Mouse (Mus musculus) heart, embryonic 16.5 days (tissue): ENCODE results near the gene Dcaf10. TPM values are rescaled to one million over a fixed set of nuclear protein-coding genes. Genes with fewer than 3 reads are reported as not detected.

ENCODE experiments used
- ATAC-seq: fragments of 200-750 bp; cut with Nextera tagmentation; replicated peaks from 2 replicates; pipeline ENCODE4 v1.8.0; 2017; ENCODE audit warnings: moderate number of reproducible peaks; ENCODE audit not compliant: insufficient read depth, low FRiP score; ENCODE audit errors: extremely low read depth
- H3K27ac ChIP-seq: fragments of 300-500 bp; sonication (generic); 2 replicates; pipeline ENCODE4 v1.5.1; 2014; ENCODE audit warnings: mild to moderate bottlenecking, low read length, control low read depth, moderate library complexity
- H3K27me3 ChIP-seq: fragments of 300-500 bp; sonication (generic); 2 replicates; pipeline ENCODE4 v1.6.1; 2014; ENCODE audit warnings: low read length, mixed read lengths; ENCODE audit not compliant: control insufficient read depth, insufficient read depth
- H3K36me3 ChIP-seq: fragments of 300-500 bp; sonication (generic); 2 replicates; pipeline ENCODE4 v1.6.1; 2014; ENCODE audit not compliant: control insufficient read depth, insufficient read depth
- H3K4me1 ChIP-seq: fragments of 300-500 bp; sonication (generic); 2 replicates; pipeline ENCODE4 v1.6.1; 2014; ENCODE audit warnings: low read length, mixed read lengths; ENCODE audit not compliant: control insufficient read depth, insufficient read depth
- H3K4me2 ChIP-seq: fragments of 300-500 bp; sonication (generic); 2 replicates; pipeline ENCODE4 v1.6.1; 2014; ENCODE audit warnings: low read depth, mild to moderate bottlenecking, control low read depth, low read length
- H3K4me3 ChIP-seq: fragments of 300-500 bp; sonication (generic); 2 replicates; pipeline ENCODE4 v1.5.1; 2014; ENCODE audit warnings: mild to moderate bottlenecking, control low read depth, low read length
- H3K9ac ChIP-seq: fragments of 300-500 bp; sonication (generic); 2 replicates; pipeline ENCODE4 v1.6.1; 2014; ENCODE audit warnings: low read length, control low read depth
- H3K9me3 ChIP-seq: fragments of 300-500 bp; sonication (generic); replicated peaks from 2 replicates; pipeline ENCODE4 v1.6.1; 2016; ENCODE audit warnings: low read length; ENCODE audit not compliant: control insufficient read depth
- WGBS: fragments of 180-500 bp; shearing (Covaris S2); extraction: QIAGEN DNeasy Blood & Tissue Kit; methylation state at CpG from one replicate; pipeline ENCODE4 v1.1.7; 2014; 5-methylcytosine and 5-hydroxymethylcytosine counted together
- polyA plus RNA-seq: library from polyadenylated mRNA; unstranded; fragments of >200 nt; fragmentation: Nextera tagmentation; extraction: Ambion mirVana; gene quantifications from 2 replicates; pipeline ENCODE4 v1.2.1, GENCODE M21; 2015

Dcaf10 gene
- polyA plus RNA-seq, 1 experiment from 2014 or later: 6.7 TPM

- Histone ChIP-seq H3K4me1 (peaks cover 30% of the 10 kb centered on the region), H3K36me3 (peaks cover 2% of the 10 kb centered on the region; the same call in 1 of the 2 replicates), H3K27me3 (no peaks in the 10 kb centered on the region), H3K9ac (peak overlapping the region; percentile 97), H3K4me2 (peak overlapping the region; percentile 81), H3K9me3 (no peaks in the 10 kb centered on the region), H3K27ac (peak overlapping the region; percentile 93), H3K4me3 (peak overlapping the region; percentile 93)
- ATAC-seq: no peak
- 6% methylated on average over 10 of the region's 10 CpGs for WGBS
These were observed 67.4 kb downstream of the Dcaf10 start for GRCm38 (mm10) chr4:45409270-45409669.

DNA sequence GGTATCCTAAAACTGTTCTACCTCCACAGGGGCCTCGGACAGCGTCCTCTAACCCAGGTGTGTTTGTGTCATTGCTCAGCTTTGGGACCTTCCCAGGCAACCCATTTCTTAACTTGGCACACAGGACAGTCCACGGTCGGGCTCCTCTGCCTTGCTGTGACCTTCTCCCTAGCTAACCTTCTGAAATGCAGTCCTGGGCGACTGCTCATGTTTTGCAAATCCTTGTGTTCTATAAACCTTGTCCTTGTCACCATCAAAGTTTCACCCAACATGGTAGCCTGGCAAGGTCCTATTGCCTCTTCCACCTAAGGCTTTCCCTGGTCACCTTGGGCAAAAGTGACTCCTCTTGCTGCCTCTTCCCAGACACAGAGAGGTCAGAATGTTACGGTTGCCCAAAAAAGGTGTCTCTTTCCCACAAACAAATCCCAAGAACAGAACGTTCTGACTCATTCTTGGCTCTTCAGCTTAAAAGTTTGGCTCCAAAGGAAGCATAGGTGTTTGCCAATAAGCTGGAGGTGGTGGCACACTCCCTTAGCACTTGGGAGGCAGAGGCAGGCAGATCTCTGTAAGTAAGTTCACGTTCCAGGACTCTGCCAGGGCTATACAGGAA is 69.4 kb downstream of the Dcaf10 start:
- no peak for ATAC-seq
- H3K4me2 ChIP-seq: no peak overlapping the region
- H3K36me3 ChIP-seq: no peaks in the 10 kb centered on the region
- no peak overlapping the region for H3K27ac ChIP-seq
- no peak overlapping the region for H3K9ac ChIP-seq
- peaks cover 25% of the 10 kb centered on the region for H3K4me1 ChIP-seq
- no peaks in the 10 kb centered on the region for H3K27me3 ChIP-seq
- no peak overlapping the region for H3K4me3 ChIP-seq
- no peaks in the 10 kb centered on the region for H3K9me3 ChIP-seq
- 87% methylated on average over 8 of the region's 8 CpGs for WGBS

DNA sequence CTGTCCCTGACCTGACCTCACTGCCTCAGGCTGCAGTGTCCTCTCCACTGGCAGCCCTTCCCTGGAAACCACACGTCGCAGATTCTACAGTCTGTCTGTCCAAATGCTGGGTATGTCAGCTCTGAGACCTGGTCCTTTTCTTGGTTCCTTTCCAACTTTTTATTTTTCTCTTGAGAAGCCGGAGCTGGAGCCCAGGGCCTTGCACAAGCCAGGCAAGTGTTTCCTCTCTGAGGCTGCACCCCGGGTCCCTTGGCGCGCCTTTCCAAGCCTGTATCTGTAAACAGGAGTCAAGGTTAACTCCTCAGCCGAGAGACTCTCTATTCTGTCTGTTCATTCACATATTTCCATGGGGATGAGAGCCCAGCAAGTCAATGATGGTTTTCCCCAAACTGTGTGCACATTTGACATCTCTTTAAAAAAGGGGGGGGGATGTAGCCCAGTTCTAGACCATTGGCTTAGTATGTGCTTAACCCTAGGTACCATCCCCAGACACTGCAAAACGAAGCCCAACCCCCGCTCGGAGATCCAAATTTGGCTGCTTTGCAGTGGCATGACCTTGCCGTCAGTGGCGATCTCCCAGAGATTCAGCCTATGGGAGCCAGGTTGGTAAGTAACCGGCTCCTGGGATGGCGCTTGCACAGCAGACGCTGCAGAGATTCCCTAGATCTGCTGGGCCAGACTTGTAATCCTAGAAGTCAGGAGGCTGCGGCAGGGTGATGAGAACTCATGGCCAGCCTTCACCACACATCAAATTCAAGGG is 70.7 kb downstream of the Dcaf10 start:
- Histone ChIP-seq H3K4me2 (no peak overlapping the region), H3K4me3 (no peak overlapping the region), H3K27ac (no peak overlapping the region), H3K9ac (no peak overlapping the region), H3K36me3 (no peaks in the 10 kb centered on the region), H3K27me3 (no peaks in the 10 kb centered on the region), H3K4me1 (peaks cover 12% of the 10 kb centered on the region), H3K9me3 (no peaks in the 10 kb centered on the region)
- 57% methylated on average over 16 of the region's 16 CpGs for WGBS
- no peak for ATAC-seq

DNA sequence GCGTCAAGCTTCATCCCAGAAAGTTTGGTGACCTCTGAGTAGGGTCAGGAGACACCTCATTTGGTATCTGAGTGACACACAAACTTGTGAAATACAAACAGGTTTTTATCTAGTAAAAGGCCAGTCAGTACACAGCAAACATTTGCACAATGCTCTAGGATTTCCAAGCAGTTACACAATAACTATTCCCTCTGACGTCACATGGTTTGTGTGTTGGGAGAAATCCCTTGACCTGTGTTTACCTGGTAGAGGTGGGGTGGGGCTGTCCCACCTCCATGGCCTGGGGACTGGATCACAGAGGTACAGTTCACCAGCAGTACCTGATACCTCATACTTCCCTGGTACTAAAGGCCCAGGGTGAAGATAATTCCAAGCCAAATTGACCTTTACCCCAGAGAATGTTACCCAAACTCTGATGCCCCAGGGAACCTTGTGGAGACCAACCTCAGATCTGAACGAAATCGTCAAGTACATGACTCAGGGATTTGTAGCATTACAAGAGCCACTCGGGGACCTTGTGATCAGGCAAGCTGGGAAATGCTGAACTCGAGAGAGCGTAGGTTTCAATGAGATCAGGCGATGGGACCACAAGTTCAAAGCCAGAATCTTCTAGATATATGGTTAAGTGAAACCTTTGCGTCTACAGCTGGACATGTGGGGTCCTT is 71.9 kb downstream of the Dcaf10 start:
- Histone ChIP-seq H3K9ac (no peak overlapping the region), H3K4me1 (peaks cover 16% of the 10 kb centered on the region), H3K9me3 (no peaks in the 10 kb centered on the region), H3K36me3 (no peaks in the 10 kb centered on the region), H3K27me3 (no peaks in the 10 kb centered on the region), H3K4me3 (no peak overlapping the region), H3K4me2 (no peak overlapping the region), H3K27ac (no peak overlapping the region)
- ATAC-seq: no peak
- 81% methylated on average over 9 of the region's 9 CpGs for WGBS

- Histone ChIP-seq H3K4me2 (no peak overlapping the region), H3K36me3 (no peaks in the 10 kb centered on the region), H3K9ac (no peak overlapping the region), H3K9me3 (no peaks in the 10 kb centered on the region), H3K4me3 (no peak overlapping the region), H3K27me3 (no peaks in the 10 kb centered on the region), H3K4me1 (peaks cover 23% of the 10 kb centered on the region), H3K27ac (no peak overlapping the region)
- 67% methylated on average over 7 of the region's 7 CpGs for WGBS
- ATAC-seq: no peak
These were observed 74.4 kb downstream of the Dcaf10 start for GRCm38 (mm10) chr4:45416314-45416713.

GRCm38 (mm10) chr4:45418229-45418950 is 76.5 kb downstream of the Dcaf10 start:
- Histone ChIP-seq H3K9me3 (no peaks in the 10 kb centered on the region), H3K36me3 (peaks cover 2% of the 10 kb centered on the region; the same call in 1 of the 2 replicates), H3K4me2 (peak overlapping the region; percentile 35), H3K9ac (peak overlapping the region; percentile 31; the same call in 1 of the 2 replicates), H3K4me1 (peaks cover 22% of the 10 kb centered on the region), H3K27ac (no peak overlapping the region), H3K4me3 (no peak overlapping the region), H3K27me3 (no peaks in the 10 kb centered on the region)
- WGBS: 26% methylated on average over 11 of the region's 11 CpGs
- ATAC-seq: no peak

GRCm38 (mm10) chr4:45419051-45419450 is 77.2 kb downstream of the Dcaf10 start:
- ATAC-seq: no peak
- H3K4me2 ChIP-seq: no peak overlapping the region
- no peaks in the 10 kb centered on the region for H3K9me3 ChIP-seq
- 83% methylated on average over 4 of the region's 4 CpGs for WGBS
- H3K36me3 ChIP-seq: peaks cover 6% of the 10 kb centered on the region; the same call in 1 of the 2 replicates
- H3K27me3 ChIP-seq: no peaks in the 10 kb centered on the region
- H3K9ac ChIP-seq: no peak overlapping the region
- H3K4me1 ChIP-seq: peaks cover 28% of the 10 kb centered on the region
- H3K4me3 ChIP-seq: no peak overlapping the region
- no peak overlapping the region for H3K27ac ChIP-seq

DNA sequence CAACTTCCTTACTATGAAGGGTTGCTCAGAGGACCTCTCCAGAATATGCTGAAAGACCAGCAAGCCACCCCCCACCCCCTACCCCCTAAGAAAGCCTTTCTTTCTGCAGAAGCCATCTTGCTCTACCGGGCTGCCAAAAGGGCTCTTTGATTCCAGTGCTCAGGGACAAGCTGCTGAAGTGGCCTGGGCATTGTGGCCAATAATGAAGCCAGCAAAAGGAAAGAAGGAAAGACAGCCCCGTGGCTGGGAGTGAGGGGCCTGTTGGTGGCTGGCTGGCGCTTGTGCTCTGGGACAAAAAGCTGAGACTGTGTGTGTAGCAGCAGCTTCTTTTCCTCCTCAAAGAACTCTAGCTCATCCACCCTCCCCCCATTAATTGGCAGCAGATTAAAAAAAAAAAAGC is 78.8 kb downstream of the Dcaf10 start:
- Histone ChIP-seq H3K27ac (peak overlapping the region; percentile 51), H3K4me1 (peaks cover 30% of the 10 kb centered on the region), H3K9ac (no peak overlapping the region)

More for the DNA sequence above, 78.8 kb downstream of the Dcaf10 start:
- no peaks in the 10 kb centered on the region for H3K27me3 ChIP-seq
- H3K9me3 ChIP-seq: no peaks in the 10 kb centered on the region
- no peak overlapping the region for H3K4me3 ChIP-seq
- WGBS: 65% methylated on average over 3 of the region's 3 CpGs
- ATAC-seq: no peak
- H3K36me3 ChIP-seq: peaks cover 6% of the 10 kb centered on the region; the same call in 1 of the 2 replicates
- no peak overlapping the region for H3K4me2 ChIP-seq
